Mouse (Mus musculus) CH12F3 (cell line): Measurements from ENCODE around the gene Syne3.

ENCODE experiments used
- in situ Hi-C: fragments of 300-500 bp; cut with MboI; formaldehyde crosslinking; loops from 2 replicates; pipeline ENCODE4 v1.14.3; 2020; ENCODE audit warnings: low sequenced_read_pairs

Syne3 gene

GRCm38 (mm10) chr12:105025947-105026586 lies 16.5 kb upstream of the Syne3 start:
- in situ Hi-C loops, result loop anchor here (5.0 kb wide), 1 partner anchor 74 kb away; no protein-coding TSS in a partner anchor

- in situ Hi-C loops, result loop anchor here (5.0 kb wide), 1 partner anchor 73 kb away; no protein-coding TSS in a partner anchor
Observed at GRCm38 (mm10) chr12:105025271-105025946, 15.8 kb upstream of the Syne3 start.

- in situ Hi-C loops, result no loop called here
Observed at GRCm38 (mm10) chr12:105022776-105023175, 13.2 kb upstream of the Syne3 start.

GRCm38 (mm10) chr12:105022141-105022540 lies 12.5 kb upstream of the Syne3 start:
- in situ Hi-C loops, result no loop called here

GRCm38 (mm10) chr12:105021441-105022069 lies 11.9 kb upstream of the Syne3 start:
- in situ Hi-C loops, result no loop called here

GRCm38 (mm10) chr12:105019359-105020219 lies 10.0 kb upstream of the Syne3 start:
- in situ Hi-C loops, result no loop called here

- in situ Hi-C loops, result no loop called here
Observed at GRCm38 (mm10) chr12:105016639-105017038, 7.0 kb upstream of the Syne3 start.

- in situ Hi-C loops, result no loop called here
Observed at GRCm38 (mm10) chr12:105016199-105016598, 6.6 kb upstream of the Syne3 start.

GRCm38 (mm10) chr12:105013065-105013464 lies 3.5 kb upstream of the Syne3 start:
- in situ Hi-C loops, result no loop called here

GRCm38 (mm10) chr12:105012314-105012713 lies 2.7 kb upstream of the Syne3 start:
- in situ Hi-C loops, result no loop called here

GRCm38 (mm10) chr12:105011589-105011988 lies 2.0 kb upstream of the Syne3 start:
- in situ Hi-C loops, result no loop called here

GRCm38 (mm10) chr12:105010213-105010790 lies 693 bp upstream of the Syne3 start:
- in situ Hi-C loops, result no loop called here

GRCm38 (mm10) chr12:105008752-105009178 lies 844 bp downstream of the Syne3 start:
- in situ Hi-C loops, result no loop called here

- in situ Hi-C loops, result no loop called here
Observed at GRCm38 (mm10) chr12:105008150-105008549, 1.5 kb downstream of the Syne3 start.

- in situ Hi-C loops, result no loop called here
Observed at GRCm38 (mm10) chr12:105005715-105005972, 4.0 kb downstream of the Syne3 start.

- in situ Hi-C loops, result no loop called here
Observed at GRCm38 (mm10) chr12:105004956-105005714, 4.5 kb downstream of the Syne3 start.

GRCm38 (mm10) chr12:105003715-105004114 lies 5.9 kb downstream of the Syne3 start:
- in situ Hi-C loops, result no loop called here

- in situ Hi-C loops, result no loop called here
Observed at GRCm38 (mm10) chr12:105003158-105003557, 6.5 kb downstream of the Syne3 start.

GRCm38 (mm10) chr12:105002340-105003132 lies 7.1 kb downstream of the Syne3 start:
- in situ Hi-C loops, result no loop called here
